Mouse (Mus musculus): ENCODE data around the gene Gfy. TPM values are rescaled to one million over a fixed set of nuclear protein-coding genes. Genes with fewer than 3 reads are reported as not detected.
A peak's percentile ranks its signal among the peaks of the same experiment; 100 is the strongest.
"Not testable (repeated sequence)": the region's sequence is repeated elsewhere in the genome, so short reads cannot be mapped to it uniquely, and the experiment has no call there.

Gene Gfy
- total RNA-seq, 2 experiments from 2014 or later = not detected

GRCm38 (mm10) chr7:45193871-45194785, 14.8 kb upstream of the Gfy start:
- DNase-seq = no peak

DNA sequence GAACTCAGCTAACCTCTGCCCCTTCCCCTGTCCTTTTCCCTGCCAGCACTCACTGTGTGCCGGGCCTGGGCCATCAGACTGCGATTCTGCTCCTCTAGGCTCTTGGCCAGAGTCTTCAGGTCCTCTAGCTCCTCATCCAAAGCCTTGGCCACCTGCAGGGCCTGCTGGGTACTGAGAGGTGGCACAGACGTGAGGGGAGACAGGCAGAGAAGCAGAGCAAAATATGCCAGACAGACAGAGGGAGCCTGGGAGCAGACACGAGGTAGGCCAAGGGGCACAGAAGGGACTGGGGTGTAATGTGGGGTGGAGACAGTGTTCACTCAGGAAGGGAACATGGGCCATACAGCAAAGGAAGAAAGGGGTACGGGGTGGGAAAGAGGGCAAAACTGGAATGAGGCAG, 14.0 kb upstream of the Gfy start:
- no peak for DNase-seq

- DNase-seq = no peak
These were observed 13.4 kb upstream of the Gfy start for GRCm38 (mm10) chr7:45192585-45193310.

- DNase-seq = no peak
These were observed 12.5 kb upstream of the Gfy start for GRCm38 (mm10) chr7:45191803-45192363.

GRCm38 (mm10) chr7:45191161-45191560, 11.8 kb upstream of the Gfy start:
- DNase-seq = no peak

DNA sequence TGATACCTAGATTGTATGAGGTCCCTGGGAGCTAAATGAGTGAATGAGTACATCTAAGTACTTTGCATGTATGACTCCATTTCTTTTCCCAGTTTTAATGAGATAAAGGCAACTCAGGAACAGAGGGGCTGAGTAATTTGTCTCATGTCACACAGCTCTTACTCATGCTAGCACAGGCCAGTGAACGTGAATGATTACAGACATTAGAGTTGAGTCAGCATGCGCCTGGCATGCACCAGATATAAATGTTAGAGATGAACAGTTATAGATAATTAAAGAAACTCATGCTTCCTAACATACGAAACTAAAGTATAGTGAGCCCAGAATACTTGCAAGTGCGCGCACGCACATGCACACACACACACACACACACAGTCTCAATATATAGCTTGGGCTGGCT, 10.8 kb upstream of the Gfy start:
- no peak for DNase-seq

DNA sequence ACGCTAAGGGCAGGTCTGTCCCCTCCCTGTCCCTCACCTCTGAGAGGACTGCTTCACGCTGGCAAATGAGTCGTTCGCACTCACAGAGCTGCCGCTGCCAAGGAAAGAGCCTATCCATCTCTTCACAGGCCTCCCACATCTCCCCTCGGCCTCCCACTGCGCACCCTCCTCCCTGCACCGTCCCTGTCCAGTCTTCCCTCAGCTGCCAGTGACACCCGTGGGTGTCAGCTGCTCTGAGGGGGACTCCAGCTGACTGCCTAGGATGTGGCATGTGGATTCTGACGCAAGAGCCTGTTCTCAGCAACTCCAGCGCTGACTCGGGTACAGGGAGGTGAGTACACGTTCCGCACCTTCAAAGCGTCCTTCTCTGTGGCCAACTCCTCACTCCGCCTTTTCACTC, 10.2 kb upstream of the Gfy start:
- no peak for DNase-seq

GRCm38 (mm10) chr7:45185921-45186320, 6.6 kb upstream of the Gfy start:
- DNase-seq = no peak

DNA sequence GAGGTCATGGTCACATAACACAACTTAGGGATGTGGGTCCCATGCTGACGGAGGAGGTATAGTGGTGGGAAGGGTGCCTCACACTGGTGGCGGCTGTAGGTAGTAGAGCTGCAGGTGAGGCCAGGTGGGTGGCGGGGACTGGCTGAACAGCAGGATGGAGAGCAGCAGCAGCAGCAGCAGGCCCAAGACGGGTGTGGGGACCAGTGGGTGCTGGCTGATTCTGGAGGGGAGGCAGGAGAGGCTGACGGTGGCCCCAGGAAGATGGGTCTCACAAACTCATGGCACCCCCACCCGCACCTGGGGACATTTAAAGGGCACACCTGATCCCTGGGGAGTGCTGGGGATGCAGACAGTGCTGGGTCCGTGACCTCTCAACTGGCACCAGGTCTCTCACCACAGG, 4.3 kb upstream of the Gfy start:
- no peak for DNase-seq

DNA sequence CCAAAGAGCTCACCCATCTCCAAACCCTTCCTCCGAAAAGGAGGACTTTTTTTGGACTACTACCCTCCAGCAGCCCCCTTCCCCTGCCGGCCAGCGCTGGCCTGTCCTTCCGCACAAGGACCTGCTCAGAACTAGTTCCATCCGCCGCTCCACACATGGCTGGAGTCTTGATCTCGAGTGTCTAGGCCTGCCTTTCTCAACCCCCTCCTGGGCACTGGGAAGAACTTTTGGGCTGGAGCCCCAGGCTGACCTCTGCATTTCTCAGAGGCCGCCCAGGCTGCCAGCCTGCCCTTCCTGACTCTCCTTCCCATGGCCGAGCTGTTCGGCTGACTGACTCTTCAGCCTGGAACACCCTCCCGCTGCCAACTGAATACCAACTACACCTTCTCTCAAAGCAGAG, 3.2 kb upstream of the Gfy start:
- no peak for DNase-seq

GRCm38 (mm10) chr7:45182199-45182601, 2.8 kb upstream of the Gfy start:
- peak; percentile 93 for DNase-seq

- peak in 1 of 2 experiments; percentile 22 for DNase-seq
These were observed 2.2 kb upstream of the Gfy start for GRCm38 (mm10) chr7:45181540-45181939.

- no peak for DNase-seq
These were observed 1.6 kb upstream of the Gfy start, which contains the start of gene Pth2 for GRCm38 (mm10) chr7:45180896-45181477. TSS of gene Pth2 (plus strand) at chr7:45180995.

DNA sequence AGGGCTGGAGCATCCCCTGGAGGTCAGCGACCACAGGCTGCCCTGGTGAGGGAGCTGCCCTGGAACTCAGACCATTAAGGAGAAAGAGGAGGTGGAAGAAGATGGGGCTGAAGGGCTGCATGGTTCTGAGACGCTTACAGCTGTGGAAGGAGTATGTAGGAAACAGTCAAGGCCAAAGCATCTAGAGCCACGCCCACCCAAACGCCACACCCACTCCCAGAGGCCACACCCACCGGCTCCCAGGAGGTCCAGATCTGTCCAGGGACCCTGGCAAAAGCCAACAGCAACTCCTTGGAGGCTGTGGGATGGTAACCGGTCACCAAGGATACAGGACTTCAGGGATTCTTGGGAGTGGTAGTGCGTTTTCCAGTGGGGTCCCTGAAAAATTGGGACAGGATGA, 819 bp downstream of the Gfy start:
- DNase-seq = no peak

DNA sequence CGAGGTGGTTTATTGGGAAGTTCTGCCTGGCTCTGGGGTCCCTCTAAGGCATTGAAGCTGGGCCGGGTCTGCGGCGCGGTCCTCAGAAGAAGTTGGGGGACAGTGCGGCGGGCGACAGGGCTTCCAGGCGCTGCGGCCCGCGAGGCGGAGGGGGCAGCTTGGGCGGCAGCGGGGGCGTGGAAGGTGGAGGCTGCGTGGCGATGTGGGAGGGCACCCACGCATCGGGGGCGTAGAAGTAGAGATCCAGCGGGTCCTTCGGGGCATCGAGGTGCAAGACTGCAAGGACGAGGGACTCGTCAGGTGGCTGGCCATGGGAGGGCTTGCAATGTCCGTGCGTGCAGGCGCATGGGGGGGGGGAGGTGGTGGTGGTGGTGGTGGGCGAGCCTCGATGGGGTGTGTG, 3.0 kb downstream of the Gfy start:
- no peak for DNase-seq

DNA sequence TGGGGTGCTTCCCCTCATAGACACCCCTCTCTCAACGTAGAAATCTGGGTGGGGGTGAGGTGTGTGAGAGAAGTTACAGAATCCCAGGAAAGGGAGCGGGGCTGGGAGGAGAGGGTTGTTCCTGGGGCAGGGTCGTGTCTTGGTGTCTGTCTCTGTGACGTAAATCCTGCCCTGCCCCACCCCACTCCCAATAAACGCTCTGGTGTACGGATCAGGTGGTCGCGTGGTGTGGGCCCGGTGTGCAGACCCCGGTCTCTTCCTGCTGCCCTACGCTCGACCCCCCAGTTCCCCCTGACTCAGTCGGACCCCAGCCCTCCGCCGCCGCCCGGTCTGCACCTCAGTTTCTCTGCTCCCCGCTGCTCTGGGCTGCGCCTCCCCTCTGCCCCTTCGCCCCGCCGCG, 3.4 kb downstream of the Gfy start:
- DNase-seq = no peak

DNA sequence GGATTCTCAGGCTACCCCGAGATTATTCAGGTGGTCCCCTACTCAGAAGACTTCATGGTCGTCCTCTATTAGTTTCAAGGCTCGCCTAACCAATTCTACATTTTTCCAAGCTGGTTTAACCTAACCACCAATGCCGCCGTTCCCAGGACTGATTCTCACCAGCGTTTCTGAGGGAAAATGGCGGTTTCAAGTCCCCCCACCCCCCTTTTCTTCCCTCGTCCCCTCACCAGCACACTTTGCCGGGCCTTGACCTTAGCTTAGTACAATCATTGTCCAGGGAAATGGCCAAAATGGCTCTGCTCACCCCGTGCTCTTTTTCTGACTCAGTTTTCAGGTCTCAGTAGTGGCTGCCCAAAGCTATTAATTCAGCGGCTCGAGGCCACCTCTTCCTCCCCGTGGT, 4.0 kb downstream of the Gfy start:
- no peak for DNase-seq

GRCm38 (mm10) chr7:45174567-45175280, 4.6 kb downstream of the Gfy start:
- DNase-seq = no peak

GRCm38 (mm10) chr7:45173772-45174171, 5.6 kb downstream of the Gfy start:
- DNase-seq = not testable (repeated sequence)

DNA sequence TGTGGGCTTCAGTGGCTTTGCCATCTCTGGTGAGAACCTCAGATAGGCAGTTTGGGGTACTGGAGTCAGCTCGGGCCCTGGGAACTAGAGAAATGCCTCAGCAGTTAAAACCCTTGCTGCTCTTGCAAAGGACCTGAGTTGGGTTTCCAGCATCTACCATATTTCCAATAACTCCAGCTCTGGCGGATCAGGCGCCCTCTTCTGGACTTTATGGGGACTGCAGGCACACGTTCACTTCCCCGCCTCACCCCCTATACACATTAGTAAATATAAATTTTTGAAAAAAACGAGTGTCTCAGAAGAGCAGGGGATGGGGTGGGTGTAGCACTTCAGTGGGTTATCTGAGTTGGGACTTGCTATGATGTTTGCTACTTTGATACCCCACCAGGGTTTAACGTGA, 6.4 kb downstream of the Gfy start:
- DNase-seq = peak in 1 of 2 experiments; percentile 25

GRCm38 (mm10) chr7:45169495-45169894, 9.9 kb downstream of the Gfy start:
- peak in 1 of 2 experiments; percentile 26 for DNase-seq

- DNase-seq = no peak
These were observed 10.7 kb downstream of the Gfy start for GRCm38 (mm10) chr7:45168656-45169055.
